Mouse (Mus musculus) activated CD4-positive, CD25-positive, alpha-beta regulatory T cell, adult 4 months (primary cell): ENCODE results near the gene Hus1. TPM values are rescaled to one million over a fixed set of nuclear protein-coding genes. Genes with fewer than 3 reads are reported as not detected.

Source experiments
- ATAC-seq: one replicate; pipeline ENCODE4 v1.8.0; 2017
- polyA plus RNA-seq, 2 experiments: library from polyadenylated mRNA; unstranded; fragments of 100-300 nt; shearing (Covaris generic); gene quantifications; one replicate each; pipeline ENCODE4 v1.2.1; 2017

Gene Hus1
- polyA plus RNA-seq, result 1 to 10 TPM; 6.9 to 7.6 TPM

GRCm38 (mm10) chr11:9010853-9011339 lies at the start of gene Hus1:
Gene Hus1 (minus strand): TSS chr11:9011191.
- peak; percentile 78 for ATAC-seq

- ATAC-seq, result no peak
Measured at GRCm38 (mm10) chr11:9060484-9060883, 49.5 kb upstream of the Hus1 start.

GRCm38 (mm10) chr11:9060029-9060428 lies 49.0 kb upstream of the Hus1 start:
- no peak for ATAC-seq

- ATAC-seq, result no peak
Measured at GRCm38 (mm10) chr11:9057711-9058110, 46.7 kb upstream of the Hus1 start.

- ATAC-seq, result no peak
Measured at GRCm38 (mm10) chr11:9056937-9057336, 45.9 kb upstream of the Hus1 start.

GRCm38 (mm10) chr11:9051895-9052294 lies 40.9 kb upstream of the Hus1 start:
- no peak for ATAC-seq

- no peak for ATAC-seq
Measured at GRCm38 (mm10) chr11:9050241-9050640, 39.2 kb upstream of the Hus1 start.

GRCm38 (mm10) chr11:9048703-9049060 lies 37.7 kb upstream of the Hus1 start, which contains the start of gene Sun3:
Gene Sun3 (minus strand): TSS chr11:9048991.
- no peak for ATAC-seq

- ATAC-seq, result peak; percentile 61
Measured at GRCm38 (mm10) chr11:9048011-9048702, 37.2 kb upstream of the Hus1 start, which contains the start of gene Gm11992. Gene Gm11992 (plus strand): TSS chr11:9048594.

GRCm38 (mm10) chr11:9047044-9047443 lies 36.1 kb upstream of the Hus1 start:
- ATAC-seq, result no peak

- no peak for ATAC-seq
Measured at GRCm38 (mm10) chr11:9046546-9046945, 35.6 kb upstream of the Hus1 start.

GRCm38 (mm10) chr11:9031530-9031929 lies 20.5 kb upstream of the Hus1 start:
- ATAC-seq, result no peak

- no peak for ATAC-seq
Measured at GRCm38 (mm10) chr11:9025211-9025610, 14.2 kb upstream of the Hus1 start.

- ATAC-seq, result no peak
Measured at GRCm38 (mm10) chr11:9024782-9025181, 13.8 kb upstream of the Hus1 start.

GRCm38 (mm10) chr11:9020207-9020606 lies 9.2 kb upstream of the Hus1 start:
- no peak for ATAC-seq

- no peak for ATAC-seq
Measured at GRCm38 (mm10) chr11:9018491-9019267, 7.7 kb upstream of the Hus1 start.

- no peak for ATAC-seq
Measured at GRCm38 (mm10) chr11:9014740-9015139, 3.7 kb upstream of the Hus1 start.

- no peak for ATAC-seq
Measured at GRCm38 (mm10) chr11:9011348-9011747, 357 bp upstream of the Hus1 start.

- ATAC-seq, result no peak
Measured at GRCm38 (mm10) chr11:9010416-9010815, 575 bp downstream of the Hus1 start.

GRCm38 (mm10) chr11:9008761-9009160 lies 2.2 kb downstream of the Hus1 start:
- ATAC-seq, result no peak

GRCm38 (mm10) chr11:8988084-8988483 lies 22.9 kb downstream of the Hus1 start:
- no peak for ATAC-seq

GRCm38 (mm10) chr11:8986058-8986457 lies 24.9 kb downstream of the Hus1 start:
- no peak for ATAC-seq

- ATAC-seq, result peak; percentile 54
Measured at GRCm38 (mm10) chr11:8983237-8983861, 27.6 kb downstream of the Hus1 start.
